Mouse (Mus musculus) heart, adult 2 months (tissue): ENCODE data around the gene Cant1. TPM values are rescaled to one million over a fixed set of nuclear protein-coding genes. Genes with fewer than 3 reads are reported as not detected.

Source experiments
- DNase-seq, 2 experiments: peaks; one replicate each; pipeline ENCODE4 v3.0.0; 2021
- H3K27ac ChIP-seq: fragments of 200-600 bp; 2 replicates; pipeline ENCODE4 v1.8.1; 2022
- H3K27me3 ChIP-seq: fragments of 200-500 bp; 2 replicates; pipeline ENCODE4 v1.6.1; 2012; ENCODE audit warnings: mild to moderate bottlenecking, low read length, inconsistent platforms, mixed read lengths; ENCODE audit not compliant: control insufficient read depth, insufficient read depth
- H3K36me3 ChIP-seq: fragments of 200-500 bp; 2 replicates; pipeline ENCODE4 v1.6.1; 2012; ENCODE audit warnings: low read length, inconsistent platforms; ENCODE audit not compliant: control insufficient read depth, insufficient read depth
- H3K4me1 ChIP-seq: fragments of 200-500 bp; 2 replicates; pipeline ENCODE4 v1.6.1; 2011; ENCODE audit warnings: low read length; ENCODE audit not compliant: control insufficient read depth, insufficient read depth
- H3K4me3 ChIP-seq: fragments of 200-600 bp; 2 replicates; pipeline ENCODE4 v1.8.1; 2022
- H3K79me2 ChIP-seq: fragments of 200-500 bp; replicated peaks from 2 replicates; pipeline ENCODE4 v1.6.1; 2012; ENCODE audit warnings: mild to moderate bottlenecking, inconsistent platforms, low read length, moderate library complexity, mixed read lengths; ENCODE audit not compliant: control insufficient read depth, insufficient read depth
- H3K9ac ChIP-seq: fragments of 200-500 bp; 2 replicates; pipeline ENCODE4 v1.6.1; 2012; ENCODE audit warnings: low read depth, mild to moderate bottlenecking, control low read depth, inconsistent platforms, low read length, mixed read lengths
- CTCF ChIP-seq: fragments of 200-600 bp; IDR thresholded peaks from 2 replicates; pipeline ENCODE4 v1.8.1; 2022; ENCODE audit warnings: antibody characterized with exemption, mild to moderate bottlenecking, moderate library complexity
- EP300 ChIP-seq: fragments of 200-500 bp; IDR thresholded peaks from 2 replicates; pipeline ENCODE4 v1.6.1; 2011; ENCODE audit warnings: low read depth, low read length, control low read depth; ENCODE audit not compliant: insufficient read depth
- POLR2A ChIP-seq: fragments of 200-500 bp; IDR thresholded peaks from 2 replicates; pipeline ENCODE4 v1.6.1; 2011; ENCODE audit warnings: mild to moderate bottlenecking, low read depth, low read length, control low read depth; ENCODE audit not compliant: insufficient read depth
- WGBS: fragments of 180-500 bp; shearing (Covaris S2); methylation state at CpG from one replicate; pipeline ENCODE4 v1.1.7; 2018; 5-methylcytosine and 5-hydroxymethylcytosine counted together
- intact Hi-C: fragments of 180-260 bp; cut with DNase I; formaldehyde crosslinking; loops from one replicate; pipeline ENCODE4 v1.15.1; 2025
- polyA plus RNA-seq: library from polyadenylated mRNA; depleted of rRNA; stranded (reverse); fragments of >200 nt; gene quantifications from 2 replicates; pipeline ENCODE4 v1.2.3, GENCODE M21; 2012
- total RNA-seq, 2 experiments: library from RNA; stranded (reverse); gene quantifications; 2 replicates each; pipeline ENCODE4 v1.2.3; 2021

The Cant1 gene
- total and polyA plus RNA-seq, 3 experiments: 17.7 to 21.6 (median 18.2) TPM

DNA sequence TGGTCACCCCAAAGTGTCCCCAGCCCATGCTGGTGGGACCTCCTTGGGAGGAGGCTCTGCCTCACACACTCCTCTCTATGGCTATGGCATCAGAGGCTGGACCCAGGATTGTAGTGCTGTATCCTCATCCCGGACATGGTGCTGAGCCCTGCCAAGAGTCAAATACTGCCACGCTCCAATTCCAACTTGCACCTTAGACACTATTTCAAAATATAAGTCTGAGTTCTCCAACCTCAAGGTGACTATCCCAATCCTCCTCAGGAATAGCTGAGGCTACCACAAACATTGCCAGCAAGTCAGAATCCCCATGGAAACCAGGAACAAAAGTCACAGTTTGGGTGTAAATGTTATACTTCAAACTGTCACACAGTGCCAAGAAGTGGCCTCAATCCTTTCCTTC lies 6.3 kb downstream of the Cant1 start:
- no peak for TF ChIP-seq POLR2A
- no peak for TF ChIP-seq EP300
- TF ChIP-seq CTCF: no peak
- no peak overlapping the region for H3K9ac ChIP-seq
- intact Hi-C loops: no loop called here
- no peak overlapping the region for H3K4me3 ChIP-seq
- WGBS: 39% methylated on average over 2 of the region's 2 CpGs
- H3K36me3 ChIP-seq: no peaks in the 10 kb centered on the region
- peaks cover 11% of the 10 kb centered on the region for H3K4me1 ChIP-seq
- no peak for DNase-seq
- no peaks in the 10 kb centered on the region for H3K27me3 ChIP-seq
- H3K79me2 ChIP-seq: no peaks in the 10 kb centered on the region
- no peak overlapping the region for H3K27ac ChIP-seq

DNA sequence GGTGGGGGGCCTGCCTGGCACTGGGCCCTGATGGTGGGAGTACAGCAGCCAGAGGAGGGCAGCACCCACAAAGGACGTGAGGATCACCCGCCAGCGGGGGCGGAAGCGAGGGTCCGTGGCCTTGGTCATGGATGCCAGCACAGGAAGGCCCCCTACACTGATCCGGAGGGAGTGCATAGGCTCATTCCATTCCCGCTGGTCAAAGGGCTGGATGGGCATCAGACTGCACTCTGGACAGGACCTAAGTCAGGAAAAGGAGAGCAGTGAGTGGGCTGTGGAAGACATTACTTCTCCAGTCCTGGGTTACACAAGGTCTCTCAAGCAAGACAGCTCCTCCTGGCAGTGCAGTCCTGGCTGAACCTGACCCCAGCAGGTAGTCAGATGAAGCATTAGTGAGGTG lies 7.6 kb downstream of the Cant1 start:
- Histone ChIP-seq H3K4me3 (no peak overlapping the region), H3K27me3 (no peaks in the 10 kb centered on the region), H3K36me3 (no peaks in the 10 kb centered on the region; the same call in 1 of the 2 replicates), H3K27ac (no peak overlapping the region), H3K4me1 (peaks cover 9% of the 10 kb centered on the region), H3K9ac (no peak overlapping the region), H3K79me2 (no peaks in the 10 kb centered on the region)
- intact Hi-C loops: no loop called here
- no peak for TF ChIP-seq EP300
- no peak for TF ChIP-seq CTCF
- TF ChIP-seq POLR2A: no peak
- WGBS: 96% methylated on average over 8 of the region's 8 CpGs
- DNase-seq: no peak

- no peak for DNase-seq
- TF ChIP-seq CTCF (no peak), POLR2A (no peak), EP300 (no peak)
- WGBS: 79% methylated on average over 10 of the region's 10 CpGs
- H3K27me3 ChIP-seq: no peaks in the 10 kb centered on the region
- peaks cover 6% of the 10 kb centered on the region for H3K4me1 ChIP-seq
- no peaks in the 10 kb centered on the region; the same call in 1 of the 2 replicates for H3K36me3 ChIP-seq
- H3K4me3 ChIP-seq: no peak overlapping the region
- no peak overlapping the region for H3K27ac ChIP-seq
- no peak overlapping the region for H3K9ac ChIP-seq
- intact Hi-C loops: no loop called here
- H3K79me2 ChIP-seq: no peaks in the 10 kb centered on the region
Observed at GRCm38 (mm10) chr11:118410479-118410878, 8.4 kb downstream of the Cant1 start.

- Histone ChIP-seq H3K27ac (no peak overlapping the region), H3K4me1 (peaks cover 6% of the 10 kb centered on the region), H3K36me3 (no peaks in the 10 kb centered on the region; the same call in 1 of the 2 replicates), H3K4me3 (no peak overlapping the region), H3K79me2 (no peaks in the 10 kb centered on the region), H3K27me3 (no peaks in the 10 kb centered on the region), H3K9ac (no peak overlapping the region)
- no peak for DNase-seq
- TF ChIP-seq CTCF (no peak), POLR2A (no peak), EP300 (no peak)
- intact Hi-C loops: no loop called here
- WGBS: 72% methylated on average over 1 of the region's 1 CpGs
Observed at GRCm38 (mm10) chr11:118410073-118410444, 8.8 kb downstream of the Cant1 start.

- peaks cover 7% of the 10 kb centered on the region for H3K4me1 ChIP-seq
- WGBS: 79% methylated on average over 12 of the region's 12 CpGs
- no peak for DNase-seq
- no peak overlapping the region for H3K4me3 ChIP-seq
- no peak overlapping the region for H3K27ac ChIP-seq
- TF ChIP-seq EP300 (no peak), POLR2A (no peak), CTCF (no peak)
- no peak overlapping the region for H3K9ac ChIP-seq
- H3K27me3 ChIP-seq: no peaks in the 10 kb centered on the region
- no peaks in the 10 kb centered on the region; the same call in 1 of the 2 replicates for H3K36me3 ChIP-seq
- intact Hi-C loops: no loop called here
- H3K79me2 ChIP-seq: no peaks in the 10 kb centered on the region
Observed at GRCm38 (mm10) chr11:118409106-118410072, 9.5 kb downstream of the Cant1 start.
